ENCODE assay signal across 8 mouse cellular contexts in genomic region chr11:77763673-77764340, GRCm38 (mm10). TPM values are rescaled to one million over a fixed set of nuclear protein-coding genes. Genes with fewer than 3 reads are reported as not detected.
DNase-seq lines count a peak whose midpoint lies in the region; ATAC-seq and TF ChIP-seq lines count a peak whose summit lies in the region.

No protein-coding gene starts in this region.

- DNase-seq in 3T3-L1 (ENCODE audit: low read depth, low spot score) (peak; percentile 34), ES-CJ7 (ENCODE audit: low read depth, low spot score) (peak; percentile 48)
- DNase-seq in embryo, embryonic 10 days (ENCODE audit: low spot score): peak; percentile 78
- DNase-seq in lung, adult 2 months: peak; percentile 78
- DNase-seq in urinary bladder, postnatal 25 days (ENCODE audit: low spot score): peak; percentile 47

- no peak for TF ChIP-seq CTCF in lung, adult 2 months (IDR thresholded peaks at IDR 0.05; ENCODE audit: insufficient read depth, low read length)
- TF ChIP-seq CTCF in olfactory bulb, adult 2 months (IDR thresholded peaks at IDR 0.05; ENCODE audit: insufficient read depth, low read depth, low read length): no peak

- TF ChIP-seq POLR2A in lung, adult 2 months (IDR thresholded peaks at IDR 0.05; ENCODE audit: borderline replicate concordance, extremely low read depth, low read depth, low read length): peak; percentile 47; the same call in 1 of the 2 replicates
- TF ChIP-seq POLR2A in olfactory bulb, adult 2 months (IDR thresholded peaks at IDR 0.05; ENCODE audit: insufficient read depth, low read depth, low read length): no peak

- ATAC-seq in heart, embryonic 11.5 days (replicated peaks; ENCODE audit: insufficient number of reproducible peaks, low FRiP score, low TSS enrichment): peak; percentile 44; the same call in 1 of the 2 replicates
- peak; percentile 28 for ATAC-seq in kidney, embryonic 15.5 days (replicated peaks; ENCODE audit: low FRiP score)

- 4% methylated on average over 26 of the region's 26 CpGs for WGBS in heart, embryonic 11.5 days (ENCODE audit: insufficient replicate concordance)
- 5% methylated on average over 25 of the region's 26 CpGs for WGBS in kidney, embryonic 15.5 days
- 9% methylated on average over 26 of the region's 26 CpGs for WGBS in lung, adult 2 months
- WGBS in olfactory bulb, adult 2 months: 2% methylated on average over 26 of the region's 26 CpGs

- peak overlapping the region; percentile 96 for H3K4me2 ChIP-seq in heart, embryonic 11.5 days
- H3K4me2 ChIP-seq in kidney, embryonic 15.5 days: peak overlapping the region; percentile 87

- 0 out of 2 replicates have a peak, but pooled peaks cover 3% of the 10 kb centered on the region for H3K9me3 ChIP-seq in heart, embryonic 11.5 days (replicated peaks; ENCODE audit: control insufficient read depth, low read length)
- no peaks in the 10 kb centered on the region for H3K9me3 ChIP-seq in kidney, embryonic 15.5 days (replicated peaks)

- no peaks in the 10 kb centered on the region for H3K36me3 ChIP-seq in heart, embryonic 11.5 days (ENCODE audit: control insufficient read depth, insufficient read depth, low read length)
- H3K36me3 ChIP-seq in kidney, embryonic 15.5 days: no peaks in the 10 kb centered on the region

- peak overlapping the region; percentile 95 for H3K4me3 ChIP-seq in heart, embryonic 11.5 days (ENCODE audit: low read depth, low read length)
- H3K4me3 ChIP-seq in kidney, embryonic 15.5 days (replicated peaks): peak overlapping the region; percentile 84
- peak overlapping the region; percentile 76 for H3K4me3 ChIP-seq in lung, adult 2 months (replicated peaks; ENCODE audit: extremely low read depth, low read depth, low read length)
- peak overlapping the region; percentile 93 for H3K4me3 ChIP-seq in olfactory bulb, adult 2 months (ENCODE audit: insufficient read depth, low read depth, low read length)

- H3K4me1 ChIP-seq in heart, embryonic 11.5 days (ENCODE audit: control insufficient read depth, insufficient read depth, low read length): peaks cover 34% of the 10 kb centered on the region
- peaks cover 42% of the 10 kb centered on the region for H3K4me1 ChIP-seq in kidney, embryonic 15.5 days
- peaks cover 23% of the 10 kb centered on the region for H3K4me1 ChIP-seq in lung, adult 2 months (ENCODE audit: control insufficient read depth, insufficient read depth, low read length)
- peaks cover 32% of the 10 kb centered on the region for H3K4me1 ChIP-seq in olfactory bulb, adult 2 months (ENCODE audit: control insufficient read depth, insufficient read depth, low read length)

- H3K9ac ChIP-seq in heart, embryonic 11.5 days (ENCODE audit: low read depth, low read length): peak overlapping the region; percentile 96
- H3K9ac ChIP-seq in kidney, embryonic 15.5 days: peak overlapping the region; percentile 97

- peak overlapping the region; percentile 80 for H3K27ac ChIP-seq in heart, embryonic 11.5 days (ENCODE audit: low read depth, low read length)
- peak overlapping the region; percentile 88 for H3K27ac ChIP-seq in kidney, embryonic 15.5 days
- peak overlapping the region; percentile 66 for H3K27ac ChIP-seq in olfactory bulb, adult 2 months (ENCODE audit: insufficient read depth, low read depth, low read length)

- no peaks in the 10 kb centered on the region for H3K27me3 ChIP-seq in heart, embryonic 11.5 days (ENCODE audit: control insufficient read depth, insufficient read depth, low read length)
- peaks cover 10% of the 10 kb centered on the region for H3K27me3 ChIP-seq in kidney, embryonic 15.5 days

RNA-seq across cellular contexts. Expression of gene Myo18a, which starts 0.8 kb away (rescaled TPM):
- 94.0 and 96.7 TPM in 2 replicates for polyA plus RNA-seq in heart, embryonic 11.5 days (2014; fragmentation: Nextera tagmentation; extraction: Ambion mirVana)
- 30.4 and 31.8 TPM in 2 replicates for polyA plus RNA-seq in kidney, embryonic 15.5 days (2015; fragmentation: Nextera tagmentation; extraction: Ambion mirVana)
- polyA plus RNA-seq in lung, adult 2 months (2012; rRNA removed): 63.7 and 92.1 TPM in 2 replicates
- polyA plus RNA-seq in olfactory bulb, adult 2 months (2012; ENCODE audit: insufficient read depth, insufficient read length, low replicate concordance, missing spikeins): 284 TPM in 1 of 2 replicates, not detected in the other

RNA-seq across cellular contexts. Expression of gene Gm10277, which starts 23.7 kb away (rescaled TPM):
- polyA plus RNA-seq in heart, embryonic 11.5 days (2014; fragmentation: Nextera tagmentation; extraction: Ambion mirVana): 0.55 and 0.87 TPM in 2 replicates
- 1.5 and 2.3 TPM in 2 replicates for polyA plus RNA-seq in kidney, embryonic 15.5 days (2015; fragmentation: Nextera tagmentation; extraction: Ambion mirVana)
- not detected in 2 replicates for polyA plus RNA-seq in lung, adult 2 months (2012; rRNA removed)
- not detected in 2 replicates for polyA plus RNA-seq in olfactory bulb, adult 2 months (2012; ENCODE audit: insufficient read depth, insufficient read length, low replicate concordance, missing spikeins)

RNA-seq across cellular contexts. Expression of gene Cryba1, which starts 38.7 kb away (rescaled TPM):
- polyA plus RNA-seq in heart, embryonic 11.5 days (2014; fragmentation: Nextera tagmentation; extraction: Ambion mirVana): not detected in 2 replicates
- not detected in 2 replicates for polyA plus RNA-seq in kidney, embryonic 15.5 days (2015; fragmentation: Nextera tagmentation; extraction: Ambion mirVana)
- not detected in 2 replicates for polyA plus RNA-seq in lung, adult 2 months (2012; rRNA removed)
- polyA plus RNA-seq in olfactory bulb, adult 2 months (2012; ENCODE audit: insufficient read depth, insufficient read length, low replicate concordance, missing spikeins): not detected in 2 replicates

Comparison
In these comparisons a context has a peak if more than half of its experiments do, and no peak if none do; other contexts are left out.
1. Peak in every context shown above with its lines: DNase-seq, ATAC-seq, H3K4me3 ChIP-seq and H3K27ac ChIP-seq.